ENCODE assay signal across 30 mouse cellular contexts in genomic region chr9:51538894-51539293, GRCm38 (mm10).
DNase-seq lines count a peak whose midpoint lies in the region; ATAC-seq and TF ChIP-seq lines count a peak whose summit lies in the region.
"Had no signal": no experiment of that assay in that cellular context is flagged by ENCODE, and none has a peak within 500 bp of the region (broad histone marks: within the 10 kb centered on the region; RNA-seq: fewer than 3 reads in every experiment).

No protein-coding gene starts in this region.

- H3K36me3 ChIP-seq in midbrain, embryonic 11.5 days (ENCODE audit: control insufficient read depth, insufficient read depth, low read length): no peaks in the 10 kb centered on the region
- H3K36me3 ChIP-seq in midbrain, embryonic 13.5 days: no peaks in the 10 kb centered on the region
- H3K36me3 ChIP-seq: embryonic facial prominence, embryonic 12.5 days; forebrain, embryonic 10.5 days; forebrain, embryonic 15.5 days; heart, embryonic 12.5 days; hindbrain, embryonic 13.5 days; limb, embryonic 13.5 days; lung, embryonic 15.5 days; stomach, embryonic 15.5 days had no signal

- no peak for DNase-seq in gastrocnemius, adult 2 months
- DNase-seq in gastrocnemius, postnatal 25 days: no peak
- peak; percentile 14 for DNase-seq in midbrain, embryonic 11.5 days (ENCODE audit: low spot score, missing footprints)
- peak; percentile 5 for DNase-seq in adrenal gland, postnatal 10 days
- no peak for DNase-seq in frontal cortex, postnatal 14 days (ENCODE audit: low spot score in 2 of 2)
- no peak for DNase-seq in urinary bladder, postnatal 4 days (ENCODE audit: low spot score in 2 of 2)
- DNase-seq: cerebellum, adult 2 months; cerebellum, postnatal 14 days; embryo, embryonic 11 days; gastrocnemius, postnatal 10 days; heart, adult 2 months; heart, postnatal 4 days; kidney, adult 9 months; kidney, postnatal 14 days; right cerebral cortex, postnatal 25 days; thymus, postnatal 14 days had no signal

- H3K9ac ChIP-seq in midbrain, embryonic 11.5 days (ENCODE audit: low read length): no peak overlapping the region
- H3K9ac ChIP-seq in midbrain, embryonic 13.5 days (replicated peaks): no peak overlapping the region
- H3K9ac ChIP-seq: embryonic facial prominence, embryonic 12.5 days; forebrain, embryonic 15.5 days; heart, embryonic 12.5 days; hindbrain, embryonic 13.5 days; limb, embryonic 13.5 days; lung, embryonic 15.5 days; stomach, embryonic 15.5 days had no signal

- intact Hi-C loops in gastrocnemius, adult 2 months (cut with DNase I): no loop called here

- TF ChIP-seq CTCF in gastrocnemius, adult 2 months (IDR thresholded peaks at IDR 0.05): no peak

- H3K27ac ChIP-seq in gastrocnemius, adult 2 months: peak overlapping the region; percentile 65
- no peak overlapping the region for H3K27ac ChIP-seq in midbrain, embryonic 11.5 days (ENCODE audit: low read depth, low read length)
- no peak overlapping the region for H3K27ac ChIP-seq in midbrain, embryonic 13.5 days
- H3K27ac ChIP-seq: embryonic facial prominence, embryonic 12.5 days; forebrain, embryonic 10.5 days; forebrain, embryonic 15.5 days; heart, adult 2 months; hindbrain, embryonic 13.5 days; left cerebral cortex, adult 2 months; limb, embryonic 13.5 days; lung, embryonic 15.5 days; stomach, embryonic 15.5 days had no signal

- H3K4me2 ChIP-seq in midbrain, embryonic 11.5 days: no peak overlapping the region
- no peak overlapping the region for H3K4me2 ChIP-seq in midbrain, embryonic 13.5 days (replicated peaks)
- H3K4me2 ChIP-seq: embryonic facial prominence, embryonic 12.5 days; forebrain, embryonic 15.5 days; heart, embryonic 12.5 days; hindbrain, embryonic 13.5 days; limb, embryonic 13.5 days; liver, embryonic 11.5 days; lung, embryonic 15.5 days; stomach, embryonic 15.5 days had no signal

- WGBS in midbrain, embryonic 11.5 days: 82% methylated on average over 2 of the region's 2 CpGs
- 80% methylated on average over 2 of the region's 2 CpGs for WGBS in midbrain, embryonic 13.5 days

- no peaks in the 10 kb centered on the region for H3K27me3 ChIP-seq in midbrain, embryonic 11.5 days (ENCODE audit: control insufficient read depth, insufficient read depth, low read length)
- no peaks in the 10 kb centered on the region for H3K27me3 ChIP-seq in midbrain, embryonic 13.5 days
- H3K27me3 ChIP-seq: CH12.LX; embryonic facial prominence, embryonic 12.5 days; forebrain, embryonic 15.5 days; heart, embryonic 12.5 days; hindbrain, embryonic 13.5 days; limb, embryonic 13.5 days; lung, embryonic 15.5 days; stomach, embryonic 15.5 days had no signal

- no peaks in the 10 kb centered on the region for H3K4me1 ChIP-seq in midbrain, embryonic 11.5 days (ENCODE audit: control insufficient read depth, insufficient read depth, low read length)
- H3K4me1 ChIP-seq in midbrain, embryonic 13.5 days (replicated peaks): no peaks in the 10 kb centered on the region
- H3K4me1 ChIP-seq: embryonic facial prominence, embryonic 12.5 days; forebrain, embryonic 10.5 days; forebrain, embryonic 15.5 days; heart, embryonic 12.5 days; hindbrain, embryonic 13.5 days; limb, embryonic 13.5 days; lung, embryonic 15.5 days; stomach, embryonic 15.5 days had no signal

- no peak for ATAC-seq in midbrain, embryonic 11.5 days (ENCODE audit: low FRiP score)
- no peak for ATAC-seq in midbrain, embryonic 13.5 days
- ATAC-seq: forebrain, embryonic 15.5 days; intestine, embryonic 16.5 days; midbrain, embryonic 16.5 days had no signal

- H3K4me3 ChIP-seq in gastrocnemius, adult 2 months: no peak overlapping the region
- H3K4me3 ChIP-seq in midbrain, embryonic 11.5 days (ENCODE audit: low read depth, low read length): no peak overlapping the region
- H3K4me3 ChIP-seq in midbrain, embryonic 13.5 days (replicated peaks): no peak overlapping the region
- H3K4me3 ChIP-seq: embryonic facial prominence, embryonic 12.5 days; forebrain, embryonic 10.5 days; forebrain, embryonic 15.5 days; heart, adult 2 months; heart, embryonic 12.5 days; hindbrain, embryonic 13.5 days; left cerebral cortex, adult 2 months; limb, embryonic 13.5 days; lung, embryonic 15.5 days; stomach, embryonic 15.5 days had no signal

- H3K9me3 ChIP-seq in midbrain, embryonic 11.5 days (ENCODE audit: control insufficient read depth, low read length): no peaks in the 10 kb centered on the region
- no peaks in the 10 kb centered on the region for H3K9me3 ChIP-seq in midbrain, embryonic 13.5 days
- H3K9me3 ChIP-seq: embryonic facial prominence, embryonic 12.5 days; forebrain, embryonic 10.5 days; forebrain, embryonic 15.5 days; heart, embryonic 12.5 days; hindbrain, embryonic 13.5 days; limb, embryonic 13.5 days; lung, embryonic 15.5 days; stomach, embryonic 15.5 days had no signal

Comparison
In these comparisons a context has a peak if more than half of its experiments do, and no peak if none do; other contexts are left out.
1. DNase-seq: peak in midbrain, embryonic 11.5 days (single experiment) and adrenal gland, postnatal 10 days (single experiment); none in gastrocnemius, adult 2 months (single experiment), gastrocnemius, postnatal 25 days (single experiment), frontal cortex, postnatal 14 days (0 of 2) and urinary bladder, postnatal 4 days (0 of 2).